Mouse (Mus musculus) hindbrain, embryonic 16.5 days (tissue): ENCODE results near the gene Gm42674. TPM values are rescaled to one million over a fixed set of nuclear protein-coding genes. Genes with fewer than 3 reads are reported as not detected.

Experiments used
- ATAC-seq: fragments of 200-750 bp; cut with Nextera tagmentation; 2 replicates; pipeline ENCODE4 v1.8.0; 2017; ENCODE audit warnings: moderate TSS enrichment, moderate library complexity
- H3K27ac ChIP-seq: fragments of 300-500 bp; sonication (generic); 2 replicates; pipeline ENCODE4 v1.5.1; 2014; ENCODE audit warnings: low read depth, mild to moderate bottlenecking, control low read depth, low read length, moderate library complexity
- H3K27me3 ChIP-seq: fragments of 300-500 bp; sonication (generic); replicated peaks from 2 replicates; pipeline ENCODE4 v1.6.1; 2014; ENCODE audit warnings: low read length; ENCODE audit not compliant: control insufficient read depth, insufficient read depth
- H3K36me3 ChIP-seq: fragments of 300-500 bp; sonication (generic); 2 replicates; pipeline ENCODE4 v1.6.1; 2014; ENCODE audit warnings: mild to moderate bottlenecking, low read length, moderate library complexity, mixed read lengths; ENCODE audit not compliant: control insufficient read depth, insufficient read depth
- H3K4me1 ChIP-seq: fragments of 300-500 bp; sonication (generic); 2 replicates; pipeline ENCODE4 v1.6.1; 2014; ENCODE audit warnings: low read depth, low read length; ENCODE audit not compliant: control insufficient read depth, insufficient read depth
- H3K4me2 ChIP-seq: fragments of 300-500 bp; sonication (generic); 2 replicates; pipeline ENCODE4 v1.6.1; 2014; ENCODE audit warnings: mild to moderate bottlenecking, low read length, control low read depth, moderate library complexity
- H3K4me3 ChIP-seq: fragments of 300-500 bp; sonication (generic); 2 replicates; pipeline ENCODE4 v1.5.1; 2014; ENCODE audit warnings: mild to moderate bottlenecking, low read length, control low read depth, moderate library complexity
- H3K9ac ChIP-seq: fragments of 300-500 bp; sonication (generic); 2 replicates; pipeline ENCODE4 v1.6.1; 2014; ENCODE audit warnings: low read depth, mild to moderate bottlenecking, control low read depth, low read length, moderate library complexity
- H3K9me3 ChIP-seq: fragments of 300-500 bp; sonication (generic); 2 replicates; pipeline ENCODE4 v1.6.1; 2014; ENCODE audit warnings: mild to moderate bottlenecking, low read length, moderate library complexity; ENCODE audit not compliant: control insufficient read depth
- WGBS: fragments of 180-500 bp; shearing (Covaris S2); extraction: QIAGEN DNeasy Blood & Tissue Kit; methylation state at CpG from one replicate; pipeline ENCODE4 v1.1.7; 2014; 5-methylcytosine and 5-hydroxymethylcytosine counted together
- polyA plus RNA-seq: library from polyadenylated mRNA; unstranded; fragments of >200 nt; fragmentation: Nextera tagmentation; extraction: Ambion mirVana; gene quantifications from 2 replicates; pipeline ENCODE4 v1.2.1, GENCODE M21; 2015

The Gm42674 gene
- polyA plus RNA-seq, 1 experiment from 2014 or later: 0.51 TPM

DNA sequence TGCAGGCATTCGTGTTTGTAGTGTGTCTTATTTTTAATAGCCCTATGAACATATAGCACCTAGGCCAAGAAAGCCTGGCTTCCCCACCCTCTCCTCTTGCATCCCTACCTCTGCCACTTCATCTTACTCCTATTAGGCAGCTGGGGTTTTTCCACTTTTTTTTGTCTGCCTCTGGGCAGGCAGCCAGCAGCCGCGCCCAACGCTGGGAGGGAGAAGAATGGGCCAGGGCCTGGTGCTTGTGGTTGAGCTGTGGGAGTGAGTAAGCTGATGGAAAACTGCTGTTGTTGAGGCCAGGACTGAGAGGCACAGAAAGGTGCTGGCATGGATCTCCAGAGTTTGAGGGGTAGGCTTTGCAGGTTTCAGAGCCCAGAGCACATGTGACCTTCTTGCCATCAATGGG is 2.7 kb downstream of the Gm42674 start:
- peak; percentile 50; the same call in 1 of the 2 replicates for ATAC-seq
- WGBS: 46% methylated on average over 4 of the region's 4 CpGs
- H3K27ac ChIP-seq: no peak overlapping the region

DNA sequence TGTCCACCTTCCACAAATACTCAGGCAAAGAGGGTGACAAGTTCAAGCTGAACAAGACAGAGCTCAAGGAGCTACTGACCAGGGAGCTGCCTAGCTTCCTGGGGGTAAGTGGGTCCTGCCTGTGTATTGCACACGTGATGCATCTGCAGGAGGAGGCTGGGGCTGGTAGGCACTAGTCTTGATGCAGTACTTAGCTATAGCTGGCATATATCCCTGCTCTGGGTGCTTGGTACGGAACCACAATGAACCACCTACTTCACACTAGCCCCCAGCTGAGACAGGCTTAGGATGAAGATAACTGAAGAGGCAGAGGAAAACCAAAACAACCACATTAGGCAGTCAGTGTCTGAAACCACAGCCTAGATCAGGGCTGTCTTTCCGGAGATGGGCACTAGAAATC is 3.3 kb downstream of the Gm42674 start:
- no peaks in the 10 kb centered on the region for H3K27me3 ChIP-seq
- H3K4me2 ChIP-seq: no peak overlapping the region
- no peaks in the 10 kb centered on the region; the same call in 1 of the 2 replicates for H3K4me1 ChIP-seq
- H3K9me3 ChIP-seq: no peaks in the 10 kb centered on the region
- no peak overlapping the region for H3K9ac ChIP-seq
- H3K27ac ChIP-seq: no peak overlapping the region
- no peak overlapping the region for H3K4me3 ChIP-seq
- no peaks in the 10 kb centered on the region for H3K36me3 ChIP-seq
- 84% methylated on average over 3 of the region's 3 CpGs for WGBS
- no peak for ATAC-seq

More for the DNA sequence above, 2.7 kb downstream of the Gm42674 start:
- H3K4me3 ChIP-seq: no peak overlapping the region
- H3K9ac ChIP-seq: no peak overlapping the region
- H3K4me1 ChIP-seq: no peaks in the 10 kb centered on the region; the same call in 1 of the 2 replicates
- H3K27me3 ChIP-seq: no peaks in the 10 kb centered on the region
- no peaks in the 10 kb centered on the region for H3K36me3 ChIP-seq
- H3K4me2 ChIP-seq: no peak overlapping the region
- H3K9me3 ChIP-seq: no peaks in the 10 kb centered on the region

DNA sequence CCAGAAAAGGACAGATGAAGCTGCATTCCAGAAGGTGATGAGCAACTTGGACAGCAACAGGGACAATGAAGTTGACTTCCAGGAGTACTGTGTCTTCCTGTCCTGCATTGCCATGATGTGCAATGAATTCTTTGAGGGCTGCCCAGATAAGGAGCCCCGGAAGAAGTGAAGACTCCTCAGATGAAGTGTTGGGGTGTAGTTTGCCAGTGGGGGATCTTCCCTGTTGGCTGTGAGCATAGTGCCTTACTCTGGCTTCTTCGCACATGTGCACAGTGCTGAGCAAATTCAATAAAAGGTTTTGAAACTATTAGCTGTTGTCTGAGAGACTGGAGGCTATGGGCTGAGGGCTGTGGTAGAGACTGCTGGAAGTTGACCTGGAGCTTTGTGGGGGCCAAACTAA is 4.0 kb downstream of the Gm42674 start:
- Histone ChIP-seq H3K4me1 (no peaks in the 10 kb centered on the region; the same call in 1 of the 2 replicates), H3K9ac (no peak overlapping the region), H3K4me3 (no peak overlapping the region), H3K27me3 (no peaks in the 10 kb centered on the region), H3K27ac (no peak overlapping the region), H3K4me2 (no peak overlapping the region), H3K36me3 (no peaks in the 10 kb centered on the region), H3K9me3 (no peaks in the 10 kb centered on the region)
- no peak for ATAC-seq
- 91% methylated on average over 2 of the region's 2 CpGs for WGBS

GRCm38 (mm10) chr3:90606185-90606584 is 4.5 kb downstream of the Gm42674 start:
- no peaks in the 10 kb centered on the region for H3K36me3 ChIP-seq
- WGBS: 92% methylated on average over 6 of the region's 6 CpGs
- H3K27me3 ChIP-seq: no peaks in the 10 kb centered on the region
- H3K9ac ChIP-seq: no peak overlapping the region
- no peak overlapping the region for H3K27ac ChIP-seq
- H3K9me3 ChIP-seq: no peaks in the 10 kb centered on the region
- no peaks in the 10 kb centered on the region; the same call in 1 of the 2 replicates for H3K4me1 ChIP-seq
- no peak overlapping the region for H3K4me2 ChIP-seq
- no peak overlapping the region for H3K4me3 ChIP-seq
- no peak for ATAC-seq

DNA sequence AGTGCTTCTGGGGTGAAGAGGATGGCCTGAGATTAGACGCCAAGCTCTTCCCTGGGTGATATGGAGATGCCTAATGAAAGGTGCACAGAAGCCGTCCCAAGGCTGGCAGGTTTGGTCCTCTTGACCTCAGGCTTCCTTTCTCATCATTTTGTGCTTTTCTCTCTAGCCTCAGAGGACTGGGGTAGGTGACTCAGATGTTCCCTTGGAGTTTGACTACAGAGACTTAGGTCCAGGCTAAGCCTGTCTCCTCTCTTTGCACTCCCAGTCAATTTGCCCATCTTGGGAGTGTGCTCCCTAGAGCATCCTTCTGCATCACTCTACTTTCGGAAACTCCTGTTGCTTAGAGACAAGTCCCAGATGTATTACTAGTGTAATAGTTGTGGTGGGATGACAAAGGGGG is 5.7 kb downstream of the Gm42674 start:
- Histone ChIP-seq H3K27ac (no peak overlapping the region), H3K9me3 (no peaks in the 10 kb centered on the region), H3K36me3 (no peaks in the 10 kb centered on the region), H3K4me3 (no peak overlapping the region), H3K27me3 (no peaks in the 10 kb centered on the region), H3K4me2 (no peak overlapping the region), H3K9ac (no peak overlapping the region), H3K4me1 (no peaks in the 10 kb centered on the region; the same call in 1 of the 2 replicates)
- WGBS: 80% methylated on average over 3 of the region's 3 CpGs
- no peak for ATAC-seq

- Histone ChIP-seq H3K9me3 (no peaks in the 10 kb centered on the region), H3K36me3 (no peaks in the 10 kb centered on the region), H3K9ac (no peak within 1 kb of the TSS), H3K27me3 (peaks cover under 1% of the 10 kb centered on the region; the same call in 1 of the 2 replicates), H3K4me3 (no peak within 1 kb of the TSS), H3K4me1 (peaks cover 5% of the 10 kb centered on the region), H3K27ac (no peak within 1 kb of the TSS), H3K4me2 (no peak within 1 kb of the TSS)
- no peak for ATAC-seq
- 57% methylated on average over 3 of the region's 3 CpGs for WGBS
These were observed 6.5 kb downstream of the Gm42674 start, which contains the start of gene S100a5 for GRCm38 (mm10) chr3:90608223-90608622. Gene S100a5, plus strand, starts transcription at chr3:90608523.

DNA sequence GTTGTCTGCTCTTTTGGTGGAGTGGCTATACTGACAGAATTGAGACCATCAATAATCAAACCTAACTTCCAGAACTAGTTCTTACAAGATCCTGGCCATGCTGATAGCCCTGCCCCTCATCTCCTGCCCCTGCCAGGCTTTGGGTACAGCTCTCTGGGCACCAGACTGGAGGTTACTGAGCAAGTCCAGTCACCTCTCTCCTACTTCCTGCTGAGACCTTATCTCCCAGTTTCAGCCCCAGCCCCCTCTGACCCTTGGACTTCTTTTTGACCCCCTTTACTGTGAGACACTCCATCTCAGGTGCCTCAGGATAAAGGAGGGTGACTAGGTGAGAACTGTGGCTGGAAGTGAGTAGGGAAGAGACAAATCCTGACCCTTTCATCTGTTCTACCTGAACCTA is 7.4 kb downstream of the Gm42674 start:
- Histone ChIP-seq H3K4me1 (peaks cover 5% of the 10 kb centered on the region), H3K4me2 (no peak overlapping the region), H3K4me3 (no peak overlapping the region), H3K9ac (no peak overlapping the region), H3K27ac (no peak overlapping the region), H3K36me3 (no peaks in the 10 kb centered on the region), H3K27me3 (peaks cover 3% of the 10 kb centered on the region), H3K9me3 (no peaks in the 10 kb centered on the region)
- ATAC-seq: no peak

GRCm38 (mm10) chr3:90611494-90611893 is 9.8 kb downstream of the Gm42674 start:
- Histone ChIP-seq H3K9me3 (no peaks in the 10 kb centered on the region), H3K4me1 (peaks cover 5% of the 10 kb centered on the region; the same call in 1 of the 2 replicates), H3K4me3 (no peak overlapping the region), H3K9ac (no peak overlapping the region), H3K27ac (no peak overlapping the region), H3K36me3 (no peaks in the 10 kb centered on the region), H3K4me2 (no peak overlapping the region), H3K27me3 (peaks cover 3% of the 10 kb centered on the region)
- ATAC-seq: no peak
- WGBS: 95% methylated on average over 3 of the region's 3 CpGs

- Histone ChIP-seq H3K27me3 (peaks cover 3% of the 10 kb centered on the region), H3K9me3 (no peaks in the 10 kb centered on the region), H3K27ac (no peak overlapping the region), H3K4me1 (peaks cover 5% of the 10 kb centered on the region; the same call in 1 of the 2 replicates), H3K9ac (no peak overlapping the region), H3K4me3 (no peak overlapping the region), H3K36me3 (no peaks in the 10 kb centered on the region), H3K4me2 (no peak overlapping the region)
- ATAC-seq: no peak
- WGBS: 72% methylated on average over 4 of the region's 4 CpGs
These were observed 10.4 kb downstream of the Gm42674 start for GRCm38 (mm10) chr3:90612061-90612460.
